Mouse (Mus musculus): ENCODE data around the gene Rnase12. TPM values are rescaled to one million over a fixed set of nuclear protein-coding genes. Genes with fewer than 3 reads are reported as not detected.
"Not testable (repeated sequence)": the region's sequence is repeated elsewhere in the genome, so short reads cannot be mapped to it uniquely, and the experiment has no call there.

Rnase12 gene
- polyA plus RNA-seq, 1 experiment from 2014 or later = not detected

DNA sequence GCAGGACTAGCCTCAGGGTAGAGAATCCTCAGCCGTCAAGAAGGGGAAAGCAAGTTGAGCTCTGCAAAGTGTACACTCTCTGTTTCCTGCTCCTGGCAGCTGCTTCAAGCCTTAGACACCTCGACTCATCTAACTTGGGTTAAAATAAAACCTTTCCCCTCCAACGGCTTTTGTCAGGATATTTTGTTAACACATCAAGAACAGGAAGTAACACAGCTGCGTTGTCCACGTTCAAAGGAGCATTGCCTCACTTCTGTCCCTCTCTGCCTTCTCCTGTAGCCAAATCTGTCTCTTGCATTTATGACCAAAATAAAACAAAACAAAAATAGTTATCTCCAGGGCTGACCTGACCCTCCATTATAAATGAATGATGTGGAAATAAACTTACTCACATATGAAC, 9.6 kb downstream of the Rnase12 start:
- no peaks in the 10 kb centered on the region for H3K4me1 ChIP-seq
- ATAC-seq (ENCODE audit: insufficient number of reproducible peaks, low FRiP score, low TSS enrichment, low read depth) = no peak

DNA sequence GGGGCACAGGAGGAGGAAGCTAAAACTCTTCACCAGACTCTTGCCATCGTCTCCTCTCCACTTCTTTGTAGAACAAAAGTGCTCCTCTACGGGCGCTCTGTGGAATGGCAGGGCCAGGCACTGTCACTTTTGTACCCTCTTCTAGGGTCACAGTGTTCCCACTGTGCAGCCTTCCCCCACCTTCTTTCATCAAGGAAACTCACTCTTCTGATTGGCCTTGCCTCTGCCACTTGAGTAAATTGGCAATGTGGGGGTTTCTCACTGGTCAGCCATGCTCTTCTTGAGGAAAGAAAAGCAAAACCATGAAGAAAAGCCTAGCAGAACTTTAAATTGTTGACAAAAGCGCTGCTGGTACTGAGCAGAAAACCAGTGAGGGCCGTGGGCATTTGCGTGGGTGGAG, 15.7 kb downstream of the Rnase12 start, which contains the start of gene Rnase9:
Gene Rnase9 (minus strand): TSS at position 101 of the 400 bp plus-strand sequence.
- Histone ChIP-seq H3K27me3 (no peaks in the 10 kb centered on the region), H3K4me3 (no peak within 1 kb of the TSS), H3K36me3 (no peaks in the 10 kb centered on the region), H3K9me3 (no peaks in the 10 kb centered on the region), H3K4me2 (no peak within 1 kb of the TSS), H3K4me1 (no peaks in the 10 kb centered on the region), H3K27ac (no peak within 1 kb of the TSS), H3K9ac (no peak within 1 kb of the TSS)
- 71% methylated on average over 6 of the region's 6 CpGs for WGBS
- ATAC-seq (ENCODE audit: insufficient number of reproducible peaks, low FRiP score, low TSS enrichment, low read depth) = no peak

More for the DNA sequence above, 9.6 kb downstream of the Rnase12 start:
- H3K9ac ChIP-seq = no peak overlapping the region
- no peak overlapping the region for H3K4me3 ChIP-seq
- H3K27me3 ChIP-seq = no peaks in the 10 kb centered on the region
- H3K27ac ChIP-seq = no peak overlapping the region
- H3K36me3 ChIP-seq = no peaks in the 10 kb centered on the region
- WGBS = 48% methylated on average over 5 of the region's 5 CpGs
- no peak overlapping the region for H3K4me2 ChIP-seq
- no peaks in the 10 kb centered on the region for H3K9me3 ChIP-seq

DNA sequence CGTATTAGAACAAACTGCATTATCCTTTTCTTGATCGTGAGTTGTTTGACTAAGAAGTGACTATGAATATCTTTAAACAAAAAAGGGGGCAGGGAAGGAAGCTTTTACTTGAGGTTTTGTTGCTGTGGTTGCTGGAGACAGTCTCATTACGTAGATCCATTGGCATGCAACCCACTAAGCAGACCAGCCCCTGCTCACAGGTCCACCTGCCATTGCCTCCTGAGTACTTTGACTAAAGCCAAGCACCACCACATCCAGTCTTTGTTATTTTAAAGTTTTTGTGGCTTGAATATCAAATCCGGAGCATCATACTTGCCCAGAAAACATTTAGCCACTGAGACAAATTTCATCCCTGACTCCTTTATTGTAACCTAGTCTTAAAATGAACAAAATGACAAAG, 21.2 kb downstream of the Rnase12 start:
- WGBS = 86% methylated on average over 4 of the region's 4 CpGs
- H3K4me3 ChIP-seq = no peak overlapping the region
- H3K27ac ChIP-seq = no peak overlapping the region
- no peaks in the 10 kb centered on the region for H3K36me3 ChIP-seq
- H3K27me3 ChIP-seq = no peaks in the 10 kb centered on the region
- H3K4me1 ChIP-seq = no peaks in the 10 kb centered on the region
- no peak for ATAC-seq (ENCODE audit: insufficient number of reproducible peaks, low FRiP score, low TSS enrichment, low read depth)
- H3K9me3 ChIP-seq = no peaks in the 10 kb centered on the region
- no peak overlapping the region for H3K4me2 ChIP-seq
- no peak overlapping the region for H3K9ac ChIP-seq

DNA sequence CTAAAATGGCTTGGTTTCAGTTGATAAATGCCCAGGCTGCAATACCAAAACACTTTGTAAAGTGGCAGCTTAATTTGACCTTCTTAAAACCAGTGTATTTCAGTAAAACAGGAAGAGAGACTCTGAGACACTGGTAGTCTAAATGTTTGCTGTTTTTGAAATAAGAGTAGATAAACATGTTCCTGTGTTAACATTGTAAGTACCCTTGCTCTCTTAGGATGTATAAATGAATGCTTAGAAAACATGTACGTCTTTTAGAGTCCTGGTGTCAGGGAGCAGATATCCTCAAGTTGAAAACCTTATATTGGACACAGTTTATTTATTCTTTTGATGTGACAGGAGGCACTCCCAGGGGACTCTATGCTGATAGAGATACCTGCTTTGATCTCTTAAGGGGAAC, 22.3 kb downstream of the Rnase12 start:
- no peaks in the 10 kb centered on the region for H3K9me3 ChIP-seq
- H3K4me2 ChIP-seq = no peak overlapping the region
- no peak overlapping the region for H3K9ac ChIP-seq
- no peaks in the 10 kb centered on the region for H3K4me1 ChIP-seq
- H3K27ac ChIP-seq = no peak overlapping the region
- no peak for ATAC-seq (ENCODE audit: insufficient number of reproducible peaks, low FRiP score, low TSS enrichment, low read depth)
- 29% methylated on average over 1 of the region's 1 CpGs for WGBS
- H3K4me3 ChIP-seq = no peak overlapping the region
- H3K36me3 ChIP-seq = no peaks in the 10 kb centered on the region
- H3K27me3 ChIP-seq = no peaks in the 10 kb centered on the region

DNA sequence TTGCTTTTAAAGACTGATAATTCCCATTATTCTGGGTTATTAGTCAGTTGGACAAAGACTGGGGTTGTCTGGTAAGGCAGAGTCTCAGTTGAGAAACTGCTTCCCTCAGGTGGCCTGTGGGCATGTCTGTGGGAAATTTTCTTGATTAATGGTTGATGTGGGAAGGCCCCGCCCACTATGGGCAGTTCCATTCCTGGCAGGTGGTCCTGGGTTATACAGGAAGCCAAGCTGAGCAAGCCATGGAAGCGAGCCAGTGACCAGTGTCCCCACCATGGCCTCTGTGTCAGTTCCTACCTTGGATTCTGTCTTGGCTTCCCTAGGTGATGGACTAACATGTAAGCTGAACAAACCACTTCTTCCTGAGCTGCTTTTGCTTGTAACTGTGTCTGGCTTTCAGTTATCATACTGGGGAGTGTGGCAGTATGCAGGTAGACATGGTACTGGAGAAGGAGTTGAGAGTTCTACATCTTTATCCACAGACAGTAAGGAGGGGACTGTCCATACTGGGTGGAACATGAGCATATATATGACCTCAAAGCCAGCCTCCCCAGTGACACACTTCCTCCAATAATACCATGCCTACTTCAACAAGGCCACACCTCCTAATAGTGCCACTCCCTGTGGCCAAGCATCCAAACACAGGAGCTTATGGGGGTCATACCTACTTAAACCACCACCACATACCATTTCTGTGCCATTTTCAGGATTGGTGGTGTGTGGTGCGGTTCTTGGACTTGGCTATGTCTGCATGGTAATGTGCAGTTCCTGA, 29.9 kb downstream of the Rnase12 start:
- Histone ChIP-seq H3K9ac (no peak overlapping the region), H3K9me3 (no peaks in the 10 kb centered on the region), H3K27me3 (no peaks in the 10 kb centered on the region), H3K4me1 (no peaks in the 10 kb centered on the region), H3K4me3 (no peak overlapping the region), H3K27ac (no peak overlapping the region), H3K36me3 (no peaks in the 10 kb centered on the region), H3K4me2 (no peak overlapping the region)
- no peak for ATAC-seq (ENCODE audit: insufficient number of reproducible peaks, low FRiP score, low TSS enrichment, low read depth)
- 48% methylated on average over 3 of the region's 3 CpGs for WGBS

DNA sequence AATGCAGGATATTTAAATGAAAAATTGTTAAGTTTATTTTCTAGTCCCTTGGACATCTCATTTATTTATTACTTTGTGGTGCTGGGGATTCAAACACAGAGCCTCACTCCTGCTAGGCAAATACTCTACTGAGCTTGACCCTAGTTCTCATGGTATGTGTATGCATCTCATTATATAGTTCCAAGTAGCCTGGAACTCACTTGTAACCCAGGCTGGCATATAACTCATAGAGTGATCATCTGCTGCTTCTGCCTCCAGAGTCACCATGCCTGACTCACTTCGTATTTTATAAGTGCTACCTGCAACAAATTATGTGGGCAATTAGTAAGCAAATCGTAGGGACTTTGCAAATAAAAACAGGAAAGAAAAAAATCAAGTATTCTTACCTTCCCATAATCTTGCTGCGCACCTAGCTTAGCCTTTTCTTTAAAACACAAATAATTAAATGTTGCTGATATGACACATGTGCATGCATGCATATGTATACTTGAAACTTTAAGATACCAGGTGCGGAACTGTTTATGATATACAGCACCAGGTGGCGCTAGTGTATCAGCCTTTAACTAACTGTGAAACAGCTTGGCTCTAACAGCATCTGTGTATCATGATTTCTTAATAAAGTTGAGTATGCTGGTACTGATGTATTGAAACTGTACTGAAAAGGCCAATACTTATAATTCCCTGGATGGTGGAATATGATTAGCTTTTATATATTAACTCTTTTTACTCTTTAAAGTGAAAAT, 30.9 kb downstream of the Rnase12 start:
- H3K27ac ChIP-seq = no peak overlapping the region

DNA sequence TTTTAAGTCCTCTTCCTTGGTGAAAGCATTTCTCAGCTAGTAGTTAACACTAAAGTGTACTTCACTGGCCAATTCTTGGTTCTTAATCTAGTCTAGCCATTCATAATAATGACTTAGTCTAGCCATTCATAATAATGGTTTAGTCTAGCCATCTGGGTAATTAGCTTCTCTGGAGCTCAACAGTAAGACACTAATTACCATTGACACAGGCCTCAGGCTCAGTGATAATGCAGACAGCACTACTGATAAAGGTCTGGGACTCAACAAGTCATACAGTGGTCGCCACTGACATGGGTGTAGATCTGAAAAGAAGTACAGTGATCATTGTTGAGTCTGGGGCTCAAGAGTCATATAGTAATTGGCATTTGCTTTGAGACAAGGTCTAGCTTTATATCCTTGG, 32.6 kb downstream of the Rnase12 start:
- no peak for ATAC-seq (ENCODE audit: insufficient number of reproducible peaks, low FRiP score, low TSS enrichment, low read depth)
- no peaks in the 10 kb centered on the region for H3K27me3 ChIP-seq
- no peaks in the 10 kb centered on the region for H3K9me3 ChIP-seq
- H3K9ac ChIP-seq = no peak overlapping the region
- H3K4me3 ChIP-seq = no peak overlapping the region
- WGBS = 89% methylated on average over 1 of the region's 1 CpGs
- H3K4me2 ChIP-seq = no peak overlapping the region
- no peak overlapping the region for H3K27ac ChIP-seq
- no peaks in the 10 kb centered on the region for H3K4me1 ChIP-seq
- H3K36me3 ChIP-seq = no peaks in the 10 kb centered on the region

More for the DNA sequence above, 30.9 kb downstream of the Rnase12 start:
- Histone ChIP-seq H3K4me1 (no peaks in the 10 kb centered on the region), H3K4me3 (no peak overlapping the region), H3K9ac (no peak overlapping the region), H3K9me3 (no peaks in the 10 kb centered on the region), H3K4me2 (no peak overlapping the region), H3K27me3 (no peaks in the 10 kb centered on the region), H3K36me3 (no peaks in the 10 kb centered on the region)
- ATAC-seq (ENCODE audit: insufficient number of reproducible peaks, low FRiP score, low TSS enrichment, low read depth) = no peak
- 27% methylated on average over 5 of the region's 5 CpGs for WGBS

DNA sequence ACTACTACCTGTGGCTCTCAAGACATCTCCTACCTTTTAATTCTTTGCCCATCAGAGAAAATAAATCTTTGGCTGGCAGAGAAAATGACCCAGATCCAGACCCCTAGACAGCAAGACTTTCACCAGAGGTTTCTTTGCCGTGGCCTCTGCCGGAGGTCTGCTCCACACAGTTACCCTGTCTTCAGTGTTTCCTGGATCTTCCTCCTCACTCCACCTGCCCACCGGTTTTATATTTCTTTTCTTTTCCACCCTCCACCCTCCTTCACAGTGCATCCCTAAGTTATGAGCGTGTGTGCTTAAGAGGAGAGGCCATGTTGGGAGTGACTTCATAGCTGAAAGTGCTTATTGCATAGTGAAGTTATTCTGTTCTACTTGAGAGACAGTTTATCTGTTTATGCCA, 34.0 kb downstream of the Rnase12 start:
- no peak for ATAC-seq (ENCODE audit: insufficient number of reproducible peaks, low FRiP score, low TSS enrichment, low read depth)
- H3K36me3 ChIP-seq = no peaks in the 10 kb centered on the region
- no peaks in the 10 kb centered on the region for H3K9me3 ChIP-seq
- H3K9ac ChIP-seq = no peak overlapping the region
- 72% methylated on average over 4 of the region's 4 CpGs for WGBS
- H3K4me3 ChIP-seq = no peak overlapping the region
- H3K27ac ChIP-seq = no peak overlapping the region
- H3K27me3 ChIP-seq = no peaks in the 10 kb centered on the region
- H3K4me2 ChIP-seq = no peak overlapping the region
- H3K4me1 ChIP-seq = no peaks in the 10 kb centered on the region

DNA sequence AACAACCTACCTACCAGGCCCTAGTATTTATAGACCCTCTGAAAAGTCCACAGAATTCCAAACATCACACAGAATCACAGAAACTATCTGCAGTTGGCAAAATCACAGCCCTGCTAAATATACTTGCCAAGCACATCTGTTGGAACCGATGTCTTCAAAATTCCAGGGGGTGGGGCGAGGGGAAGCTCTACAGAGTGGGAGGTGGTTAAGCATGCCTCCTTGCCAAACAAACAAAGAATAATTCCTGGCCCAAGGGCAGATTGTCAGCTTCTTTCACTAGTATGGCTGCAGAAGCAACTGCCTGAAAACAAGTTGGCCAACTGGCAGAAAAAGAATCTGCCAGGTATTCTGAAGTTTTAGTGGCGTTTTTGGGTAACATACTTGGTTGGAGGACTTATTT, 40.2 kb downstream of the Rnase12 start:
- no peaks in the 10 kb centered on the region for H3K4me1 ChIP-seq
- H3K27me3 ChIP-seq = no peaks in the 10 kb centered on the region
- H3K4me2 ChIP-seq = no peak overlapping the region
- ATAC-seq (ENCODE audit: insufficient number of reproducible peaks, low FRiP score, low TSS enrichment, low read depth) = no peak
- H3K4me3 ChIP-seq = no peak overlapping the region
- WGBS = 47% methylated on average over 3 of the region's 3 CpGs
- no peaks in the 10 kb centered on the region for H3K9me3 ChIP-seq
- H3K36me3 ChIP-seq = no peaks in the 10 kb centered on the region
- no peak overlapping the region for H3K9ac ChIP-seq
- no peak overlapping the region for H3K27ac ChIP-seq

DNA sequence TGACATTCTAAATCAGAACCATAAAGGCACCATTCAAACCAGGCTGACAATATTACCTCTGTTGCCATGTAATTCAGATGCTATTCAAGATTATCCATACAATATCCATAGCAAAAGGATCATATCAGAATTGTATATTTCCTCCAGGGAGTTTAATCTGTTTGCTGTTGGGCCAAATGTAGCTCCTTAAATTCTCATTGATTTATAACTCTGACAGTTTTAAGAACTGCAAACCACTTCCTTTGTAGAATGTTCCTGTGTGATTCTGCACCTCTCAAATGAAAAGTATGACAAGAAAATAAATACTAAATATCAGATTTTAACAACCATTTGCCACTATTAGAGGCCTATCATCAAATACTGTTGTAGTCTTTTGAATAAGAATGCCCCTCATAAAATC, 41.7 kb downstream of the Rnase12 start:
- H3K9me3 ChIP-seq = no peaks in the 10 kb centered on the region
- no peak for ATAC-seq (ENCODE audit: insufficient number of reproducible peaks, low FRiP score, low TSS enrichment, low read depth)

DNA sequence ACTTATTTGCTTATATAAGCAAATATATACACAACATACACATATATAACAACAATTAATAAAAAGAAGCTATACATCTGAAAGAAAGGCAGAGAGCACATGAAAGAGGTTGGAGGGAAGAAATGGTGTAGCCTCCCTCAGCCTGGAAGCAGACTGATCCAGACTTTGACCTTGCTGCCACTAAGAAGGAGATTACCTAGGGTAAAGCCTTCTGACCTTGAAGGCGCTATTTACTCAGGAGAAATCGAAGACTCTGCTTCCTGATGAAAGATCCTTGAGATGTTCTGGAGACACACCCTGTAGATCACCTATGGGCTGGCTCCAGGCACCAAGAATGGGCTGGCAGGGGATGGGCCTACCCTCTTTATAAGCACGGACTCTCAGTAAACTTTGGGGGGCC, 42.7 kb downstream of the Rnase12 start:
- not testable (repeated sequence) for ATAC-seq (ENCODE audit: insufficient number of reproducible peaks, low FRiP score, low TSS enrichment, low read depth); H3K4me2 ChIP-seq; H3K27ac ChIP-seq; H3K36me3 ChIP-seq; H3K4me1 ChIP-seq; H3K9ac ChIP-seq; H3K9me3 ChIP-seq; H3K4me3 ChIP-seq; H3K27me3 ChIP-seq
- 90% methylated on average over 3 of the region's 3 CpGs for WGBS

More for the DNA sequence above, 41.7 kb downstream of the Rnase12 start:
- Histone ChIP-seq H3K4me1 (no peaks in the 10 kb centered on the region), H3K4me3 (no peak overlapping the region), H3K27ac (no peak overlapping the region), H3K27me3 (no peaks in the 10 kb centered on the region), H3K9ac (no peak overlapping the region), H3K4me2 (no peak overlapping the region), H3K36me3 (no peaks in the 10 kb centered on the region)

DNA sequence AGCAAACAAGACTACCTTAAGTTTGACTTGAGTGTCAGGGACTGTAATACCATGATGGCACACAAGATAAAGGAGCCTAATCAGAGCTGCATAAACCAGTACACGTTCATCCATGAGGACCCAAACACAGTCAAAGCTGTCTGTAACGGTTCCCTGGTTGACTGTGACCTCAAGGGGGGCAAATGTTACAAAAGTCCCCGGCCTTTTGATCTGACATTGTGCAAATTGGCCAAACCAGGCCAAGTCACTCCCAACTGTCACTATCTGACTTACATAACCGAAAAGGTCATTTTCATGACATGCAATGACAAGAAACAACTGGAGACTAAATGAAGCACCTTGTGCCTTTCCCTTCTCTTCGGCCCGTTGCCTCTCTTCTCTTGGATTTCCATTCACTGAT, 47.9 kb downstream of the Rnase12 start:
- peaks cover 7% of the 10 kb centered on the region for H3K4me1 ChIP-seq
- no peak overlapping the region for H3K4me2 ChIP-seq
- no peaks in the 10 kb centered on the region for H3K36me3 ChIP-seq
- no peak overlapping the region for H3K9ac ChIP-seq
- no peaks in the 10 kb centered on the region for H3K27me3 ChIP-seq
- no peak overlapping the region for H3K27ac ChIP-seq
- 87% methylated on average over 6 of the region's 6 CpGs for WGBS
- H3K4me3 ChIP-seq = no peak overlapping the region
- no peaks in the 10 kb centered on the region for H3K9me3 ChIP-seq
- no peak for ATAC-seq (ENCODE audit: insufficient number of reproducible peaks, low FRiP score, low TSS enrichment, low read depth)
